Mouse (Mus musculus): ENCODE results near the gene Pi16. TPM values are rescaled to one million over a fixed set of nuclear protein-coding genes. Genes with fewer than 3 reads are reported as not detected.

The Pi16 gene
- polyA plus RNA-seq, 1 experiment from 2014 or later, result 1.3 TPM

GRCm38 (mm10) chr17:29337979-29338823 is 20.7 kb downstream of the Pi16 start:
- 89% methylated on average over 9 of the region's 9 CpGs for WGBS
- Histone ChIP-seq H3K9ac (ENCODE audit: low read length) (no peak overlapping the region), H3K4me3 (ENCODE audit: low read depth, low read length) (no peak overlapping the region), H3K4me2 (replicated peaks; ENCODE audit: low read depth) (no peak overlapping the region), H3K36me3 (ENCODE audit: control insufficient read depth, insufficient read depth, low read length) (peaks cover 27% of the 10 kb centered on the region), H3K9me3 (ENCODE audit: control insufficient read depth, low read length) (no peaks in the 10 kb centered on the region), H3K27ac (replicated peaks) (no peak overlapping the region), H3K4me1 (replicated peaks; ENCODE audit: control insufficient read depth, insufficient read depth) (peaks cover 2% of the 10 kb centered on the region; the same call in 1 of the 2 replicates), H3K27me3 (ENCODE audit: control insufficient read depth, insufficient read depth, low read length) (no peaks in the 10 kb centered on the region)
- TF ChIP-seq CTCF (IDR thresholded peaks at IDR 0.05; ENCODE audit: low read depth), result no peak
- TF ChIP-seq EP300 (optimal IDR thresholded peaks at IDR 0.05), result no peak
- ATAC-seq (ENCODE audit: low FRiP score, low TSS enrichment), result no peak
- DNase-seq (ENCODE audit: low spot score), result no peak

DNA sequence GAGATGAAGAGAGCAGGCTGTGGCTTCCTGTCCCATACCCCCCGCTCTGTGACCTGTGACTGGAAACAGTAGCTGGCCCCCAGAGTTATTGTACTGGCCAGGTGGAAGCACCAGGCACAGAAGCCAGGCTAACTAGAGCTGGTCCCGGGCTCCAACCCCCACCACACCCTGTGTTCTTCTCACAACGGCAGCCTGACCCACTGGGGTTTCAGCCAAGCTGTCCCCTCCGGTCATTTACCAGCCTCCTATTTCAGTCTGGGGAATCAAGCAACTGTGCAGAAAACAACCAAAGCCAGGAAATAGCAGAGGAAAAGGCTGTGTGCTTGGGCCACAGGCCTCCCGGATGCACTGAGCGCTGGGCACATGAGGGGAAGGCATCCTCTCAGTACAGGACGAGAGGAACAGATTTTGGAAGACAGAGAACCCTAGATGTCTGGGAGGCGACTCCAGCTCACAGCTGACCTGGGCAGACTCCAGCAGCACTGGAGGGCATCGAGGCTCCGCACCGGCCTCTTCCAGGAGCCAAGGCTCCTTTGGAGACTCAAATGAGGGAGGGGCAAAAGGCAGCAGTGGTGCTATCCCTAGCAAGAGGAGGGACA is 21.8 kb downstream of the Pi16 start:
- H3K36me3 ChIP-seq (ENCODE audit: control insufficient read depth, insufficient read depth, low read length), result peaks cover 21% of the 10 kb centered on the region
- no peaks in the 10 kb centered on the region for H3K9me3 ChIP-seq (ENCODE audit: control insufficient read depth, low read length)
- ATAC-seq (ENCODE audit: low FRiP score, low TSS enrichment) (no peak), DNase-seq (ENCODE audit: low spot score) (no peak)
- no peaks in the 10 kb centered on the region for H3K27me3 ChIP-seq (ENCODE audit: control insufficient read depth, insufficient read depth, low read length)
- peak overlapping the region; percentile 24; the same call in 1 of the 2 replicates for H3K27ac ChIP-seq (replicated peaks)
- WGBS, result 76% methylated on average over 11 of the region's 11 CpGs
- no peak overlapping the region for H3K4me2 ChIP-seq (replicated peaks; ENCODE audit: low read depth)
- H3K9ac ChIP-seq (ENCODE audit: low read length), result no peak overlapping the region
- H3K4me3 ChIP-seq (ENCODE audit: low read depth, low read length), result no peak overlapping the region
- H3K4me1 ChIP-seq (replicated peaks; ENCODE audit: control insufficient read depth, insufficient read depth), result peaks cover 2% of the 10 kb centered on the region; the same call in 1 of the 2 replicates
- no peak for TF ChIP-seq EP300 (optimal IDR thresholded peaks at IDR 0.05)
- TF ChIP-seq CTCF (IDR thresholded peaks at IDR 0.05; ENCODE audit: low read depth), result no peak

DNA sequence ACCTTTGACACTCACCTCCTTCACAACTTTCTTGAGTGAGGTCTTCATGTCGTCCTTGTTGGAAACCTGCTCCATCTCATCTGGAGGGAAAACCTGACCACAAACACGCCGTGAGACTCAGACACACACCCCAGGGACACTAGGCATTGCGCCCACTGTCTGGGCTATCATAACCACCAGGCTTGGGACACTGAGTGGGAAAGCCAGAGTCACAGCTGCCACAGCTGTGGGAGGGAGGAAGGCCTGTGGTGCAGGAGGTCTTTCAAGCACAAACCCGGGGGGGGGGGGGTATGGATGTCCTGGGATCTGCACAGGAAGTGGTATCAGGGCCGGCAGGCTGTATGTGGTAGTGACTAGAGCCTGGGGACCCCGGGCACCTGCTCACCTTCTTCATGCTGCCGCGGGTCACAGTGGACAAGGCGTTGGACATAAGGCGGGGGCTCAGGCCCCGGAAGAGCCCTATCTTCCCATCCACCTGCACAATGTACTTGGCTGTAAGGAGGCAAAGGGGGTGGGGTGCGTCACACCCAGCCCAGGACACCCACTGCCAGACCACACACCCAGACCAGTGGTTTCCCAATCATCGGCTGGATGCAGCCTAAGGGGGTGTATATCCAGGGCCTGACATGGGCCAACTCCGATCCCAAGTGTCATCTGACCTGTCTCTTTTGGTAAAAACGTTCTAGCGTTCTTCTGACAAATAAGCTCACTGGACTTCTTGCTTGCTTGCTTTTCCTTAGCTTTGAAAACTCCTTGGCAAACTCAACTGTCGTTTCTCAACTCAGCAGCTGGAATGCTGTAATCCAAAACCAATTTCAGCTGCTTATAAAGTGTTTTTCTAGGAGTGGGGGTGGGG is 23.2 kb downstream of the Pi16 start:
- H3K9me3 ChIP-seq (ENCODE audit: control insufficient read depth, low read length), result no peaks in the 10 kb centered on the region
- ATAC-seq (ENCODE audit: low FRiP score, low TSS enrichment), result peak; percentile 48; the same call in 1 of the 2 replicates
- peak overlapping the region; percentile 88 for H3K27ac ChIP-seq (replicated peaks)
- peaks cover 17% of the 10 kb centered on the region for H3K36me3 ChIP-seq (ENCODE audit: control insufficient read depth, insufficient read depth, low read length)
- TF ChIP-seq CTCF (IDR thresholded peaks at IDR 0.05; ENCODE audit: low read depth), result no peak
- TF ChIP-seq EP300 (optimal IDR thresholded peaks at IDR 0.05), result no peak
- H3K4me2 ChIP-seq (replicated peaks; ENCODE audit: low read depth), result no peak overlapping the region
- H3K4me3 ChIP-seq (ENCODE audit: low read depth, low read length), result no peak overlapping the region
- WGBS, result 72% methylated on average over 18 of the region's 18 CpGs
- no peaks in the 10 kb centered on the region for H3K27me3 ChIP-seq (ENCODE audit: control insufficient read depth, insufficient read depth, low read length)
- H3K4me1 ChIP-seq (replicated peaks; ENCODE audit: control insufficient read depth, insufficient read depth), result peaks cover 2% of the 10 kb centered on the region; the same call in 1 of the 2 replicates
- no peak overlapping the region for H3K9ac ChIP-seq (ENCODE audit: low read length)
- no peak for DNase-seq (ENCODE audit: low spot score)

DNA sequence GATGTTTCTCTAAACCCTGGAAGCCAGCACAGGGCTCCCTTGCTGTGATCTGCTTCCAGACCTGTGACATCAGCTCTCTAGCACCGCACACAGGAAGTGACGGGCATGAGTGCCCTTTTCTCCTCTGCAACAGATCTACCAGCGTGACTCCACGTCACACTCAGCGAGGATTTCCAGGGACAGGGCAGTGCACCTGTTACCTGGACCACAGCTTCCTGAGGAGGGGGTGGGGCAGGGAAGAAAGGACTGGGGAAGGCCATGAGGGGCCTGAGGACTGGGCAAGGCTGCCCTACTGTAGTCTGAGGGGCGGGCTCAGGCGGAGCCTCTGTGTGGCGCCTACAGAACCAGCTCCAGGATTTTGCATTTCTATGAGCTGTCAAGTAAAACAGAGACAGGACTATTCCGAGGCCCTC is 24.1 kb downstream of the Pi16 start:
- Histone ChIP-seq H3K4me1 (replicated peaks; ENCODE audit: control insufficient read depth, insufficient read depth) (peaks cover 2% of the 10 kb centered on the region; the same call in 1 of the 2 replicates), H3K9me3 (ENCODE audit: control insufficient read depth, low read length) (no peaks in the 10 kb centered on the region), H3K36me3 (ENCODE audit: control insufficient read depth, insufficient read depth, low read length) (peaks cover 17% of the 10 kb centered on the region), H3K9ac (ENCODE audit: low read length) (peak overlapping the region; percentile 35; the same call in 1 of the 2 replicates), H3K4me3 (ENCODE audit: low read depth, low read length) (no peak overlapping the region), H3K4me2 (replicated peaks; ENCODE audit: low read depth) (peak overlapping the region; percentile 25; the same call in 1 of the 2 replicates), H3K27me3 (ENCODE audit: control insufficient read depth, insufficient read depth, low read length) (no peaks in the 10 kb centered on the region), H3K27ac (replicated peaks) (peak overlapping the region; percentile 88)
- DNase-seq (ENCODE audit: low spot score), result peak; percentile 66
- 23% methylated on average over 9 of the region's 9 CpGs for WGBS
- peak; percentile 55 for ATAC-seq (ENCODE audit: low FRiP score, low TSS enrichment)
- TF ChIP-seq EP300 (optimal IDR thresholded peaks at IDR 0.05) (no peak), CTCF (IDR thresholded peaks at IDR 0.05; ENCODE audit: low read depth) (peak; percentile 58)

DNA sequence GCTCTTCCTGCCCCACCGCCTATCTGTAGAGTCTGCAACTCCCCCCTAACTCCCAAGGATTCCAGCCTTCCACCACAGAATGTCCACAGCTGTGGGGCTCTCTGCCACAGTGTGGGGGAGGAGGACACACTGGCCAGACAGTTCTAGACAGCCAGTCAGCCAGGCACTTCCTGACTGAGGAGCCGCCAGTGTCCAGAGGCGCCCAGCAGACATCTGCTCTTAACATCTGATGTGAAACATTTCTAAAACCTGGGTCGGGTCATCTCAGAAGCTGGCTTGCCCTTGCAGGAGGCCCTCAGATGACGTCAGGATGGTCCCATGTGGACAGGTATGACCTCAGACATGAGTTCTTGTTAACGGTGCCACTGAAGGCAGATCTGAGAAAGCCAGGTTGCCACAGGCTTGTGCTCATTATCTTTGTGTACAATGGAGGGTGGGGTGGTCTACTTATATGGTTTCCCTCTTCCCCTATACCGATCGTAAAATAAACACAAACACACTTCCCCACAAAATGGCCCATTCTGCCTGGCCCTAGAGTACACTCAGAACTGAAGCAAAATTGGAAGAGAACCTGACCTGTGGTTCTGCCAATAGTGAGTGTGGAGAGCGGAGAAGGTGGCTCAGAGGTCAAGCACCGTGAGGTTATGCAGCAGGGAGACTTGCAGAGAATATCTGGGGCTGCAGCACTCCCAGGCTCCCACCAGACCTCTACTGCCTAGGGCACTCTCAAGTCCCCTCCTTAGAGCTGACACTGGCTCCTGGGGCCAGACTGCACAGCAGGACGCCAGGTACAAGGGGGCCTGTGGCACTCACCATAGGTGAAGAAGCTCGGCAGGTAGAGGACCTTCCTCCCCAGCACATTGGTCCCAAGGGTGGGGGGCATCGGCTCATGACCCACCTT is 24.8 kb downstream of the Pi16 start:
- H3K9me3 ChIP-seq (ENCODE audit: control insufficient read depth, low read length), result no peaks in the 10 kb centered on the region
- TF ChIP-seq EP300 (optimal IDR thresholded peaks at IDR 0.05) (no peak), CTCF (IDR thresholded peaks at IDR 0.05; ENCODE audit: low read depth) (no peak)
- peak; percentile 55 for ATAC-seq (ENCODE audit: low FRiP score, low TSS enrichment)
- peak overlapping the region; percentile 25; the same call in 1 of the 2 replicates for H3K4me2 ChIP-seq (replicated peaks; ENCODE audit: low read depth)
- H3K4me3 ChIP-seq (ENCODE audit: low read depth, low read length), result no peak overlapping the region
- peak overlapping the region; percentile 88 for H3K27ac ChIP-seq (replicated peaks)
- WGBS, result 36% methylated on average over 13 of the region's 13 CpGs
- DNase-seq (ENCODE audit: low spot score), result peak; percentile 50
- H3K9ac ChIP-seq (ENCODE audit: low read length), result peak overlapping the region; percentile 35; the same call in 1 of the 2 replicates
- peaks cover 2% of the 10 kb centered on the region; the same call in 1 of the 2 replicates for H3K4me1 ChIP-seq (replicated peaks; ENCODE audit: control insufficient read depth, insufficient read depth)
- H3K36me3 ChIP-seq (ENCODE audit: control insufficient read depth, insufficient read depth, low read length), result peaks cover 17% of the 10 kb centered on the region
- H3K27me3 ChIP-seq (ENCODE audit: control insufficient read depth, insufficient read depth, low read length), result no peaks in the 10 kb centered on the region
